In the genomic region with DNA sequence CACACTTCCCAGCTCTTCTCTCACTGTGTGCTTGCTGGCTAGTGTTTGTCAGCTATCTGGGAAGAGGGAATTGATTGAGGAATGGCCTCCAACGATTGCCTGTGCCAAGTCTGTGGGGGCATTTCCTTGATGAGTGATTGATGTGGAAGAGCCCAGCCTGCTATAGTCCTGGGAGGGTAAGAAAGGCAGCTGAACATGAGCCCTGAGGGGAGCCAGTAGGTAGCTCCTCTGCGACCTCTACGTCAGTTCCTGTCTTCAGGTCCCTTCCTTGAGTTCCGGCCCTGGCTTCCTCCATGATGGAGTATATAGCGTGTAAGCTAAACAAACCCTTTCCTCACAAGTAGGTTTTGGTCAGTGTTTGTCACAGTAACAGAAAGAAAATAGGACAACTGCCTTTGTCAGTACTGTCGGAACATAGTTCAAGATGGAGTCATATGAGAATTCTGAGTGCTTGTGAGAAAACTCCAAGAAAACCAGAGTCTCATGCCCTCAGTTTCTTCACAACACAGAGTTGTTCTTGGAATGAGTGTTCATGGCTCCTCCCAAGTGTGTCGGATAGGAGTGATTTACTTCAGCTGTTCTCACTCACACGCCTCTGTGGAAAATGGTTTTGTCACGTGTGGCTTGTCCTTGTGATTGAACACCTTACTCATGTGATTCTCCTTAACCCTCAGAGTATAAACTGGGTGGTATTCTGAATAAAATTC, we compare ENCODE assay signal across 11 mouse cellular contexts. TPM values are rescaled to one million over a fixed set of nuclear protein-coding genes. Genes with fewer than 3 reads are reported as not detected.
A peak's percentile ranks its signal among the peaks of the same experiment; 100 is the strongest.
DNase-seq lines count a peak whose midpoint lies in the region; ATAC-seq and TF ChIP-seq lines count a peak whose summit lies in the region.
"Had no signal": no experiment of that assay in that cellular context is flagged by ENCODE, and none has a peak within 500 bp of the region (broad histone marks: within the 10 kb centered on the region; RNA-seq: fewer than 3 reads in every experiment).

No protein-coding gene starts in this region.

- no peak for TF ChIP-seq CTCF in cerebellum, adult 2 months (IDR thresholded peaks at IDR 0.05; ENCODE audit: borderline replicate concordance, insufficient read depth, low read depth, low read length)
- no peak for TF ChIP-seq CTCF in lung, adult 2 months (IDR thresholded peaks at IDR 0.05; ENCODE audit: insufficient read depth, low read length)
- no peak for TF ChIP-seq CTCF in small intestine, adult 2 months (IDR thresholded peaks at IDR 0.05; ENCODE audit: extremely low read depth, insufficient read length, insufficient replicate concordance, low read depth, low read length)

- H3K9me3 ChIP-seq in hindbrain, embryonic 10.5 days, result peaks cover 4% of the 10 kb centered on the region; the same call in 1 of the 2 replicates
- no peaks in the 10 kb centered on the region for H3K9me3 ChIP-seq in hindbrain, embryonic 12.5 days (replicated peaks)
- H3K9me3 ChIP-seq in lung, embryonic 15.5 days, result no peaks in the 10 kb centered on the region

- no peak overlapping the region for H3K4me2 ChIP-seq in hindbrain, embryonic 12.5 days (replicated peaks)
- H3K4me2 ChIP-seq in lung, embryonic 15.5 days, result no peak overlapping the region

- no peaks in the 10 kb centered on the region for H3K36me3 ChIP-seq in hindbrain, embryonic 10.5 days
- no peaks in the 10 kb centered on the region for H3K36me3 ChIP-seq in hindbrain, embryonic 12.5 days
- no peaks in the 10 kb centered on the region for H3K36me3 ChIP-seq in lung, embryonic 15.5 days
- no peaks in the 10 kb centered on the region for H3K36me3 ChIP-seq in small intestine, adult 2 months (ENCODE audit: control insufficient read depth, insufficient read depth, low read length)

- no peak for DNase-seq in cerebellum, adult 2 months
- DNase-seq in cerebellum, adult 9-10 months, result no peak
- DNase-seq in hindbrain, embryonic 10.5 days (ENCODE audit: low spot score), result no peak
- DNase-seq in lung, adult 2 months, result no peak
- DNase-seq in Muller cell, postnatal 12 days (ENCODE audit: inconsistent ontology term), result no peak
- DNase-seq: forebrain, postnatal 0 days; spleen, adult 18-20 months had no signal

- ATAC-seq in hindbrain, embryonic 12.5 days (ENCODE audit: low FRiP score), result no peak
- 0 out of 2 replicates have a peak, but pooled peaks have one; percentile 40 for ATAC-seq in lung, embryonic 15.5 days (ENCODE audit: borderline replicate concordance, extremely low read depth, low FRiP score, low TSS enrichment)
- ATAC-seq: forebrain, postnatal 0 days had no signal

- 81% methylated on average over 9 of the region's 9 CpGs for WGBS in cerebellum, adult 2 months
- WGBS in hindbrain, embryonic 10.5 days, result 82% methylated on average over 9 of the region's 9 CpGs
- WGBS in hindbrain, embryonic 12.5 days, result 79% methylated on average over 9 of the region's 9 CpGs
- 73% methylated on average over 9 of the region's 9 CpGs for WGBS in lung, embryonic 15.5 days
- WGBS in lung, adult 2 months, result 61% methylated on average over 9 of the region's 9 CpGs
- WGBS in small intestine, adult 2 months, result 69% methylated on average over 9 of the region's 9 CpGs

- H3K27ac ChIP-seq in cerebellum, adult 2 months (ENCODE audit: insufficient read depth, low read length), result peak overlapping the region; percentile 58
- peak overlapping the region; percentile 59; the same call in 1 of the 2 replicates for H3K27ac ChIP-seq in hindbrain, embryonic 10.5 days
- H3K27ac ChIP-seq in hindbrain, embryonic 12.5 days, result no peak overlapping the region
- H3K27ac ChIP-seq in lung, embryonic 15.5 days, result peak overlapping the region; percentile 61
- 0 out of 2 replicates have a peak overlapping the region, but pooled peaks have one; percentile 18 for H3K27ac ChIP-seq in small intestine, adult 2 months (ENCODE audit: insufficient read depth, low read depth, low read length)

- no peaks in the 10 kb centered on the region for H3K27me3 ChIP-seq in cerebellum, adult 2 months (ENCODE audit: control insufficient read depth, insufficient read depth, low read length)
- H3K27me3 ChIP-seq in hindbrain, embryonic 10.5 days (ENCODE audit: insufficient read depth, poor library complexity, severe bottlenecking), result no peaks in the 10 kb centered on the region
- H3K27me3 ChIP-seq in hindbrain, embryonic 12.5 days, result no peaks in the 10 kb centered on the region
- H3K27me3 ChIP-seq in lung, embryonic 15.5 days, result no peaks in the 10 kb centered on the region
- H3K27me3 ChIP-seq in small intestine, adult 2 months (ENCODE audit: control insufficient read depth, insufficient read depth, low read length), result no peaks in the 10 kb centered on the region

- no peak overlapping the region for H3K4me3 ChIP-seq in cerebellum, adult 2 months (replicated peaks; ENCODE audit: insufficient read depth, low read depth, low read length)
- H3K4me3 ChIP-seq in hindbrain, embryonic 10.5 days, result no peak overlapping the region
- no peak overlapping the region for H3K4me3 ChIP-seq in hindbrain, embryonic 12.5 days
- H3K4me3 ChIP-seq in lung, embryonic 15.5 days, result no peak overlapping the region
- H3K4me3 ChIP-seq in lung, adult 2 months (replicated peaks; ENCODE audit: extremely low read depth, low read depth, low read length), result no peak overlapping the region
- no peak overlapping the region for H3K4me3 ChIP-seq in small intestine, adult 2 months (ENCODE audit: low read depth, low read length)
- H3K4me3 ChIP-seq: myocyte had no signal

- H3K9ac ChIP-seq in hindbrain, embryonic 12.5 days, result no peak overlapping the region
- no peak overlapping the region for H3K9ac ChIP-seq in lung, embryonic 15.5 days
- H3K9ac ChIP-seq: forebrain, postnatal 0 days had no signal

- no peak for TF ChIP-seq POLR2A in cerebellum, adult 2 months (IDR thresholded peaks at IDR 0.05; ENCODE audit: borderline replicate concordance, insufficient read depth, low read length)
- TF ChIP-seq POLR2A in lung, adult 2 months (IDR thresholded peaks at IDR 0.05; ENCODE audit: borderline replicate concordance, extremely low read depth, low read depth, low read length), result no peak
- no peak for TF ChIP-seq POLR2A in small intestine, adult 2 months (IDR thresholded peaks at IDR 0.05; ENCODE audit: low read depth, low read length)

- H3K4me1 ChIP-seq in cerebellum, adult 2 months (ENCODE audit: control insufficient read depth, insufficient read depth, low read length), result peaks cover 4% of the 10 kb centered on the region; the same call in 1 of the 2 replicates
- H3K4me1 ChIP-seq in hindbrain, embryonic 10.5 days (replicated peaks), result peaks cover 14% of the 10 kb centered on the region
- H3K4me1 ChIP-seq in hindbrain, embryonic 12.5 days, result peaks cover 8% of the 10 kb centered on the region
- H3K4me1 ChIP-seq in lung, embryonic 15.5 days, result peaks cover 8% of the 10 kb centered on the region; the same call in 1 of the 2 replicates
- H3K4me1 ChIP-seq in lung, adult 2 months (ENCODE audit: control insufficient read depth, insufficient read depth, low read length), result no peaks in the 10 kb centered on the region; the same call in 1 of the 2 replicates
- peaks cover 12% of the 10 kb centered on the region; the same call in 1 of the 2 replicates for H3K4me1 ChIP-seq in small intestine, adult 2 months (ENCODE audit: control insufficient read depth, insufficient read depth, insufficient read length, low read length)

RNA-seq across cellular contexts. Expression of a gene that starts 22.9 kb away (rescaled TPM):
- 51.5 and 55.8 TPM in 2 replicates for polyA plus RNA-seq in cerebellum, adult 2 months (2012; rRNA removed)
- 3.3 and 4.3 TPM in 2 replicates for polyA plus RNA-seq in hindbrain, embryonic 10.5 days (2016; fragmentation: Nextera tagmentation; extraction: Ambion mirVana)
- polyA plus RNA-seq in hindbrain, embryonic 12.5 days (2016; fragmentation: Nextera tagmentation; extraction: Ambion mirVana), result 5.1 and 5.6 TPM in 2 replicates
- 7.9 and 8.5 TPM in 2 replicates for polyA plus RNA-seq in lung, embryonic 15.5 days (2015; fragmentation: Nextera tagmentation; extraction: Ambion mirVana)
- polyA plus RNA-seq in lung, adult 2 months (2012; rRNA removed), result 92.6 and 112 TPM in 2 replicates
- 15.5 and 20.0 TPM in 2 replicates for polyA plus RNA-seq in small intestine, adult 2 months (2012; rRNA removed)

RNA-seq across cellular contexts. Expression of a gene that starts 52.0 kb away (rescaled TPM):
- polyA plus RNA-seq in cerebellum, adult 2 months (2012; rRNA removed), result 0.49 and 0.65 TPM in 2 replicates
- 65.4 and 91.8 TPM in 2 replicates for polyA plus RNA-seq in hindbrain, embryonic 10.5 days (2016; fragmentation: Nextera tagmentation; extraction: Ambion mirVana)
- 46.8 and 48.1 TPM in 2 replicates for polyA plus RNA-seq in hindbrain, embryonic 12.5 days (2016; fragmentation: Nextera tagmentation; extraction: Ambion mirVana)
- 63.9 and 69.0 TPM in 2 replicates for polyA plus RNA-seq in lung, embryonic 15.5 days (2015; fragmentation: Nextera tagmentation; extraction: Ambion mirVana)
- 0.24 and 0.86 TPM in 2 replicates for polyA plus RNA-seq in lung, adult 2 months (2012; rRNA removed)
- polyA plus RNA-seq in small intestine, adult 2 months (2012; rRNA removed), result 0.60 and 1.4 TPM in 2 replicates

Comparison
In these comparisons a context has a peak if more than half of its experiments do, and no peak if none do; other contexts are left out.
1. RNA of a gene that starts 52.0 kb away (polyA plus RNA-seq): 63.9 to 69.0 TPM in lung, embryonic 15.5 days, 65.4 to 91.8 TPM in hindbrain, embryonic 10.5 days and 46.8 to 48.1 TPM in hindbrain, embryonic 12.5 days; 0.60 to 1.4 TPM in small intestine, adult 2 months, 0.24 to 0.86 TPM in lung, adult 2 months and 0.49 to 0.65 TPM in cerebellum, adult 2 months; every median in the first group is over 10 times any median in the second.